Mouse (Mus musculus): ENCODE measurements at regions not wholly inside any gene's neighbourhood (a gene's known extent, or its start where the extent isn't known, plus 50 kb on each side); places are given as distances from the start of the nearest gene placed in this dataset.
A peak's percentile ranks its signal among the peaks of the same experiment; 100 is the strongest.

GRCm38 (mm10) chr3:148472943-148473444, 517.4 kb downstream of the Adgrl2 start:
- intact Hi-C loops (cut with DNase I), result no loop called here
- no peak for DNase-seq (ENCODE audit: low spot score in 2 of 2)

GRCm38 (mm10) chr3:148465456-148465855, 524.9 kb downstream of the Adgrl2 start:
- intact Hi-C loops (cut with DNase I), result no loop called here
- no peak for DNase-seq (ENCODE audit: low spot score in 2 of 2)

- intact Hi-C loops (cut with DNase I), result no loop called here
- DNase-seq (ENCODE audit: low spot score in 2 of 2), result peak; percentile 13 to 18
Measured at GRCm38 (mm10) chr3:148462791-148463190, 527.6 kb downstream of the Adgrl2 start.

GRCm38 (mm10) chr3:148448888-148449287, 541.5 kb downstream of the Adgrl2 start:
- intact Hi-C loops (cut with DNase I), result no loop called here

GRCm38 (mm10) chr3:148448465-148448864, 541.9 kb downstream of the Adgrl2 start:
- DNase-seq (ENCODE audit: low spot score in 2 of 2), result no peak
- intact Hi-C loops (cut with DNase I), result no loop called here

More at GRCm38 (mm10) chr3:148448888-148449287, 541.5 kb downstream of the Adgrl2 start:
- no peak for DNase-seq (ENCODE audit: low spot score in 2 of 2)

- no peak for DNase-seq (ENCODE audit: low spot score in 2 of 2)
- intact Hi-C loops (cut with DNase I), result no loop called here
Measured at GRCm38 (mm10) chr3:148446845-148447244, 543.5 kb downstream of the Adgrl2 start.

GRCm38 (mm10) chr3:148443012-148443411, 547.3 kb downstream of the Adgrl2 start:
- intact Hi-C loops (cut with DNase I), result no loop called here
- no peak for DNase-seq (ENCODE audit: low spot score in 2 of 2)

GRCm38 (mm10) chr3:148434033-148434432, 556.3 kb downstream of the Adgrl2 start:
- intact Hi-C loops (cut with DNase I), result no loop called here
- DNase-seq (ENCODE audit: low spot score in 2 of 2), result no peak

GRCm38 (mm10) chr3:148429012-148429865, 561.1 kb downstream of the Adgrl2 start:
- DNase-seq (ENCODE audit: low spot score in 2 of 2), result no peak
- intact Hi-C loops (cut with DNase I), result no loop called here

- intact Hi-C loops (cut with DNase I), result no loop called here
- DNase-seq (ENCODE audit: low spot score in 2 of 2), result no peak
Measured at GRCm38 (mm10) chr3:148424089-148424488, 566.3 kb downstream of the Adgrl2 start.

- intact Hi-C loops (cut with DNase I), result no loop called here
- DNase-seq (ENCODE audit: low spot score in 2 of 2), result no peak
Measured at GRCm38 (mm10) chr3:148423383-148423782, 567.0 kb downstream of the Adgrl2 start.

- intact Hi-C loops (cut with DNase I), result no loop called here
- DNase-seq (ENCODE audit: low spot score in 2 of 2), result no peak
Measured at GRCm38 (mm10) chr3:148422720-148423119, 567.6 kb downstream of the Adgrl2 start.

GRCm38 (mm10) chr3:148422205-148422604, 568.1 kb downstream of the Adgrl2 start:
- intact Hi-C loops (cut with DNase I), result no loop called here
- no peak for DNase-seq (ENCODE audit: low spot score in 2 of 2)

- DNase-seq (ENCODE audit: low spot score in 2 of 2), result no peak
- intact Hi-C loops (cut with DNase I), result no loop called here
Measured at GRCm38 (mm10) chr3:148420303-148420702, 570.1 kb downstream of the Adgrl2 start.

GRCm38 (mm10) chr3:148419462-148420074, 570.8 kb downstream of the Adgrl2 start:
- DNase-seq (ENCODE audit: low spot score in 2 of 2), result no peak
- intact Hi-C loops (cut with DNase I), result no loop called here

- intact Hi-C loops (cut with DNase I), result no loop called here
Measured at GRCm38 (mm10) chr3:148418067-148418466, 572.3 kb downstream of the Adgrl2 start.

GRCm38 (mm10) chr3:148415443-148415842, 574.9 kb downstream of the Adgrl2 start:
- no peak for DNase-seq (ENCODE audit: low spot score in 2 of 2)
- intact Hi-C loops (cut with DNase I), result no loop called here

More at GRCm38 (mm10) chr3:148418067-148418466, 572.3 kb downstream of the Adgrl2 start:
- no peak for DNase-seq (ENCODE audit: low spot score in 2 of 2)

- intact Hi-C loops (cut with DNase I), result no loop called here
- no peak for DNase-seq (ENCODE audit: low spot score in 2 of 2)
Measured at GRCm38 (mm10) chr3:148413027-148413426, 577.3 kb downstream of the Adgrl2 start.

GRCm38 (mm10) chr3:148412191-148412590, 578.2 kb downstream of the Adgrl2 start:
- no peak for DNase-seq (ENCODE audit: low spot score in 2 of 2)
- intact Hi-C loops (cut with DNase I), result no loop called here

- DNase-seq (ENCODE audit: low spot score in 2 of 2), result no peak
- intact Hi-C loops (cut with DNase I), result no loop called here
Measured at GRCm38 (mm10) chr3:148398349-148398748, 592.0 kb downstream of the Adgrl2 start.

GRCm38 (mm10) chr3:148387550-148387949, 602.8 kb downstream of the Adgrl2 start:
- intact Hi-C loops (cut with DNase I), result no loop called here
- DNase-seq (ENCODE audit: low spot score in 2 of 2), result no peak
